Mouse (Mus musculus) cortical plate, adult 2 months (tissue): Measurements from ENCODE around the gene Bub1. TPM values are rescaled to one million over a fixed set of nuclear protein-coding genes. Genes with fewer than 3 reads are reported as not detected.

Source experiments
- H3K27ac ChIP-seq: fragments of 200-500 bp; 2 replicates; pipeline ENCODE4 v1.5.1; 2012; ENCODE audit warnings: low read length, control low read depth, inconsistent platforms; ENCODE audit not compliant: insufficient read depth
- H3K4me1 ChIP-seq: fragments of 200-500 bp; 2 replicates; pipeline ENCODE4 v1.6.1; 2011; ENCODE audit warnings: low read length; ENCODE audit not compliant: control insufficient read depth, insufficient read depth
- H3K4me3 ChIP-seq: fragments of 200-500 bp; 2 replicates; pipeline ENCODE4 v1.5.1; 2011; ENCODE audit warnings: mild to moderate bottlenecking, low read length, control low read depth; ENCODE audit not compliant: insufficient read depth
- CTCF ChIP-seq: fragments of 200-500 bp; IDR thresholded peaks from 2 replicates; pipeline ENCODE4 v1.5.1; 2011; ENCODE audit warnings: mild to moderate bottlenecking, control low read depth, low read length; ENCODE audit not compliant: insufficient read depth; ENCODE audit errors: extremely low read depth
- POLR2A ChIP-seq: fragments of 200-500 bp; IDR thresholded peaks from 2 replicates; pipeline ENCODE4 v1.6.1; 2011; ENCODE audit warnings: mild to moderate bottlenecking, low read length, control low read depth; ENCODE audit not compliant: insufficient read depth; ENCODE audit errors: extremely low read depth
- polyA plus RNA-seq: library from polyadenylated mRNA; depleted of rRNA; stranded (reverse); fragments of >200 nt; gene quantifications from 2 replicates; pipeline ENCODE4 v1.2.3, GENCODE M21; 2012

Bub1 gene
- polyA plus RNA-seq, 1 experiment: 0.25 TPM

DNA sequence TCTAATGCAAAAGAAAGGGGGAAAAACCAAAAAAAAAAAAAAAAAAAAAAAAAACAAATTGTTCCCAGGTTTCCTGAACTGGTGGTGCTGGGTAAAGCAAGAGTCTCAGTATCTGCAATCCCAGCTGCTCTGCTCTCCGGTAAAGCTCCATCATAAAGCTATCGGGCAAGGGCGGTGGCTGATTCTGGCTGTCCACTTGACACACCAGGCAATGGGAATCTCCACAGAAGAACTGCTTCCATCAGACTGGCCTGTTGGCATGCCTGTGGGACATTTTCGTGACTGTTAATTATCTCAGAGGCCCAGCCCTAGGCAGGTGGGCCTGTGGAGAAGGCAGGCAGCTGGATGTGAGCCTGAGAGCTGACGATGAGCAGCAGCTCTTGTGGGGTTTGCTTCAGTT lies 53.2 kb downstream of the Bub1 start:
- Histone ChIP-seq H3K4me1 (peaks cover 3% of the 10 kb centered on the region; the same call in 1 of the 2 replicates), H3K27ac (no peak overlapping the region), H3K4me3 (no peak overlapping the region)
- TF ChIP-seq CTCF (no peak), POLR2A (no peak)

DNA sequence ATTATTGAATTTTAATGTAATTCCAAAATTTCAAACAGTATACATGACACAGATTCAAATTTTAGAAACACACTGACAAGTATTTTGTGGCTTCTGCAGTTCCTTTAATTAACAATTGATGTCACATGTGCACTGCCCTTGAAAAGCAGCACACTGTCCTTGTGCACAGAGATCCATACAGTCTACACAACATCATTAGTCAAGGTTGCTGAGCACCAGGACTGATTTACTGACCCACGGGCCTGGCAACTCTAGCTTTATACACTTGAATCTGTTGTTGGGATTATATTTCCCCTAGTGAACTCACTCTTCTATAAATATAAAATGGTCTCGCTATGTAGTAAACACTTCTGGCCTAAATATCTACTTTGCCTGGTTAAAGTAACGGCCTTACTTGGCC lies 56.7 kb downstream of the Bub1 start:
- no peak for TF ChIP-seq CTCF
- no peak for TF ChIP-seq POLR2A

DNA sequence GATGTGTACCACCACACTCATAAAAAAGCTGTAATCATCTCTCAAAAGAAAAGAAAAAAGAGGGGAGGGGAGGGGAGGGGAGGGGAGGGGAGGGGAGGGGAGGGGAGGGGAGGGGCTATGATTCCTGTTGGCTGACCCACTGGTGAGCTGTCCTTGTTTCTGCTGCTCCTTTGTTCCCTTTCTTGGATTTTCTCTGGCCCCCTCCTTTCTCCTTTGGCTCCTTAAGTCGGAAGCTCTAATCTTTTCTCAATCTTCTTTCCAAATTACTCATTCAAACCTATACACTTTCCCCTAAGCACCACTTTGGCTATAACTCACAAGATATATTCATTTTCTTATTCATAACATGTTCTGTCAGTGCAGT lies 57.1 kb downstream of the Bub1 start:
- no peak overlapping the region for H3K27ac ChIP-seq
- H3K4me3 ChIP-seq: no peak overlapping the region
- H3K4me1 ChIP-seq: peaks cover 3% of the 10 kb centered on the region; the same call in 1 of the 2 replicates
- TF ChIP-seq POLR2A: no peak
- no peak for TF ChIP-seq CTCF

More for the DNA sequence above, 56.7 kb downstream of the Bub1 start:
- Histone ChIP-seq H3K4me1 (peaks cover 3% of the 10 kb centered on the region; the same call in 1 of the 2 replicates), H3K4me3 (no peak overlapping the region), H3K27ac (no peak overlapping the region)

DNA sequence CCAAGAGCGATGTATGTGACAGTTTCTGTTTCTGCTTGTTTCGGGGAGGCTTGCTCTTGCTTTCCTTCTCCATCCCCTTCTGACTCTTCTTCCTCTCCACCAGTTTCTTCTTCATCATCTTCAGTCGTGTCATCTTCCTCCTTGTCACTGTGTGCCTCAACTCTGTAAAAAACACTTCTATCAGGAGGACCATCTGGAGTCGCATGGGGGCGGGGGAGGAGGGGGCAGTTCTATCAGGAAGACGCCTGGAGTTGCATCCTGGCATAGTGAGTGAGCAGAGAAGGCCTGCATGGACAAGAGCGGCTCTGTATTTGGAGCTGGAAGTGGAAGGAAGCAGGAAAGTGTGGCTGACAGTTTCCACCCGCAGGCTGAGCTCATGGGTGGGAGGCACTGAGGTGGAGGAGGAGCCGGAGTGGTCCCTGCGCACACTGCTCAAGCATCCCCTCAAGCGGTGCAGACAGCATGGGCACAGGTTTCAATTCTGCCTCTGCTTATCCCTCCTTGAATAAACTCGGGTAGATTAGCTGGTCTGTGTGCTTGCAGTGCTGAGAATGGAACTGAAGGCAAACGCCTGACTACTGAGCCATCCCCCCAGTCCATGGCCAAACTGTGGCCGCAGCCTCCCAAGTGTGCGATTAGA lies 57.6 kb downstream of the Bub1 start:
- Histone ChIP-seq H3K4me3 (no peak overlapping the region), H3K27ac (no peak overlapping the region), H3K4me1 (peaks cover 3% of the 10 kb centered on the region; the same call in 1 of the 2 replicates)
- TF ChIP-seq CTCF: no peak
- TF ChIP-seq POLR2A: no peak

DNA sequence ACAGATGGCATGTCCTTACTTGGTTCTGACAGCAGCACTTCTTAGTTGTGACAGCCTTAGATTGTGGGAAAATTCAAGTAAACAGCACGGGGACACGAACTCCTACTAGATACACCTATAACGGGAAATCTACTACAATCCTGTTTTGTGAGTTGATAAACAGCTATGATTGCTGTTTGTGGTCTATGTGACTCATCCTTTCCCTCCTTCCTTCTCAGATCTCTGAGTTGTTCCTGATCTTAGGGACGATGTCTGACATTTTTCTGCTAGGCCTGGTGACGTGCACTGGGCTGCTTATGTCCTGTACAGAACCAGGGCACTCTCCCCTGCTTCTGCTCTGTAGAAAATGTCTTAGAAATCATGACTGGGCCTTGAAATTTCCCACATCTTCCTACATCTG lies 70.1 kb downstream of the Bub1 start:
- peaks cover 1% of the 10 kb centered on the region for H3K4me1 ChIP-seq
- no peak overlapping the region for H3K27ac ChIP-seq
- H3K4me3 ChIP-seq: no peak overlapping the region
- no peak for TF ChIP-seq CTCF
- TF ChIP-seq POLR2A: no peak

DNA sequence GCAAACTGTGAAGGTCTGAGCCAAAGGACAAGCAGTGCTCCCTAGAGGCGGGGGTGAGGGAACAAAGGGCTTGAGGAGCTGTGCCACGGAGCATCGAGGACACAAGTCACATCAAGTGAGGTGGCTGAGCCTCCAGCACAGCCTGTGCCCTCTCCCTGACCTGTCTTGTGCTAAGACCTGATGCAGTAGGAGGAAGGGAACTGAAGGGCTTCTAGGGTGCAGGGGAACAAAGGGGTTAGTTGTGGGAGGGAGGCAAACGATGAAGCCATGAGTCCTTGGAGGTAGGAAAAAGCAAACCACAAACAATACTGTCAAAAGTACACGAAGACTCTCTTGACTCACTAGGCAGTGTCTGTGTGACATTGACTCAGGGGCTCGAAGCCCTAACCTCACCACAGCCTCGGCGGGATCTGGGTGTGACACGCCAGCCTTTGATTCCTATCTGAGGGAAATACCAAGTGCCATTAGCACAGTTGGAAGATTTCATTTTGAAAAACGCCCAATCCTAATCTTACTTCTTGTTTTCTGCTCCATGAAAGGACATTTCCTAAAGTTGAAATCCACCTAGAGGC lies 71.2 kb downstream of the Bub1 start:
- TF ChIP-seq POLR2A (no peak), CTCF (no peak)
- Histone ChIP-seq H3K4me3 (no peak overlapping the region), H3K27ac (no peak overlapping the region), H3K4me1 (peaks cover 1% of the 10 kb centered on the region)

DNA sequence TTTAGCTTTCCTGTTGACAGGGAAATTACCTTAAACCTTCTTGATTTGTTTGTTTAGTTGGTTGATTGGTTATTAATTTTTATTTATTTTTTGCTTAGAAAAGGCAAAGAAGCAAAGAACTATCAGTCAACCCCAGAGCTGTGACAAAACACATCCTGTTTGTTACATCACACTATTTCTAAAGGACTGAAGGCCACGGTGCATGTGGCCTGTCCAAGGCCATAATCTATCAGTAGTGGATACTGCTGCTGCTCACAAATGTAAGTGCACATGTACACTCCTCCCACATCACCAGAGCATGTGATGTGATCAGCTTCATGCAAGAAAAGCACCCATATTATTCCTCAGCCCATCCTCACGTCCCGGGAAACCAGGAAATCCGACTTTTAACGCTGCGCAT lies 71.7 kb downstream of the Bub1 start:
- Histone ChIP-seq H3K4me1 (peaks cover 1% of the 10 kb centered on the region), H3K27ac (no peak overlapping the region), H3K4me3 (no peak overlapping the region)
- TF ChIP-seq CTCF (no peak), POLR2A (no peak)

DNA sequence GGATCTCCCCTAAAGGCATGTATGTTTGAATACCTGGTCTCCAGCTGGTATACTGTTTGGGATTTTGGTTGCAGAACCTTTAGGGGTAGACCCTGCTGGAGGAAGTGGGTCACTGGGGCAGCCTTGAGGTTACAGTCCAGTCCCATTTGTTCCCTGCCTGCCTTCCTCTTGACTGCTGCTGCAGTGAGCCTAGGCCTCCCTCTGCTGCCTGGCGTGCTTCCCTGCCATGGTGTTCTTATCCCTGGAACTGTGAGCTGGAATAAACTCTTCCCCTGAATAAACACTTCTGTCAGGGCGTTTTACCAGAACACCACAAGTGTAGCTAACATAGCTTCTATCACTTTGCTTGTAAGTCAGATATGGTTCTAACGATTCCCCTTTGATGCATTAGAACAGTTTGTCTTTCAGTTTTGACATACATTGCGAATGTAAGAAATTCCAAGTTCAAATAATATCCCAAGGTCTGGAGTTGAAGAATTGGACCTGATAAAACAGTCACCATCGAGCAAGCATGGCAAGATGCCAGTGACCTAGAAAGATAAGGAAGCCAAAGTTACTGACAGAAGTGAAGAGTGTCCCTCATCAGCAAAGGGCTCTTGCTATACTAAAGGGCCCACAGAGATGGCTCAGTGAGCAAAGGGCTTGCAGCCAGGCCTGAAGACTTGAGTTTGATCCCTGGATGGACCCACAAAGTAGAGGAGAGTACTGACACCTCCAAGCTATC lies 72.3 kb downstream of the Bub1 start:
- no peak for TF ChIP-seq POLR2A
- TF ChIP-seq CTCF: no peak
- H3K27ac ChIP-seq: no peak overlapping the region
- H3K4me3 ChIP-seq: no peak overlapping the region
- peaks cover 1% of the 10 kb centered on the region for H3K4me1 ChIP-seq

DNA sequence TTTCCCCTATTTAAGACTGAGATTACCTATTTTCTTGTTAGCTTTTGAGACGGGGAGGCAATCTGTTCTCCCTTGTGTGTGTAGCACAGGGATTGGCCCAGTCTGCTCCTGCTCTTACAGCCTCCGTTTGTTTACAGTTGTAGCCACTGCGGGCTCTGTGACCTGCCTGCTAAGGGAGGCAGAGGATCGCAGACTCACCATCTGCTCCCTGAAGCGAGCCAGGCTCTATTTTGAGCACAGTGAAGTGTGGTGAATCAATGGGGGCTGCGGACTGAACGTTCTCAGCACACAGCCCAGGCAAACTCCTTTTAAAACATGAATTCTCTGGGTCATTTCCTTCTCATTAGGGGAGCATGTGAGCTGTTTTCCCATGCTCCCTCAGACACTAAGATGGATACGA lies 74.5 kb downstream of the Bub1 start:
- H3K27ac ChIP-seq: no peak overlapping the region

DNA sequence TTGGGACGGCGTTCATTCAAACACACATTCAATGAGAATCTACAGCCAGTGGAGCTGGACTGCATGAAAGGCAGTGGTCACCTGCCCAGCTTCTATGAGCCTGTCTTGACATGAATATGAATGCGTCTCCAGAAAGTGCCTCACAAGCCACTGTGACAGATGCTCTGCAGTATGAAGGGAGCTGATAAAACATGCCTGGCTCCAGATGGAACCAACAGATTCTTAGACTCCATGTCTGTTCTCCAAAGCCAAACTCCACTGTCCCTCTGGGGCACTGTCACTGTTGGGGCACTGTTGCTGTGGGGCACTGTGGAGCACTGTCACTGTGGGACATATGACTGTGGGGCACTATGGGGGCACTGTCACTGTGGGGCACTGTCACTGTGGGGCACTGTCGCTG lies 77.6 kb downstream of the Bub1 start:
- no peak overlapping the region for H3K4me3 ChIP-seq
- no peak overlapping the region for H3K27ac ChIP-seq
- H3K4me1 ChIP-seq: peaks cover 1% of the 10 kb centered on the region
- TF ChIP-seq POLR2A: no peak
- TF ChIP-seq CTCF: no peak

More for the DNA sequence above, 74.5 kb downstream of the Bub1 start:
- Histone ChIP-seq H3K4me1 (peaks cover 1% of the 10 kb centered on the region), H3K4me3 (no peak overlapping the region)
- no peak for TF ChIP-seq CTCF
- TF ChIP-seq POLR2A: no peak
